Mouse (Mus musculus): Measurements from ENCODE around the gene Zscan26.

DNA sequence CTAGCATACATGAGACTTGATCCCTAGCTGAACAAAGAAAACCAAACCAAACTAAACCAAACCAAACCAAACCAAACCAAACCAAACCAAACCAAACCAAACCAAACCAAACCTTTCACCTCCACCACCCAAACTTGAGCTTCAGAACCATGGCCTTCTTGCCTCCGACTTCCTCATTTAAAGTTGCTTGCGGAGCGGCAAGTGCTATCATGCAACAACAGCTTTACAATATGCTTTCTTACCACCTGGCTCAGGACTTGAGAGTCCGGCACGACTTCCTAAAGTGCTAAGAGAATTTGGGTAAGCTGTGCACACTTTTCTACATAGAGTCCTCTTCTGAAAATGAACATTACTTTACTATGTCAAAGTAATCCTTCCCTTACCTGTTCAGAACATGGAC, 48.8 kb upstream of the Zscan26 start:
- no peak for TF ChIP-seq POLR2A (IDR thresholded peaks at IDR 0.05; ENCODE audit: insufficient read depth, low read depth, low read length)
- TF ChIP-seq CTCF (IDR thresholded peaks at IDR 0.05) = no peak
- TF ChIP-seq EP300 (IDR thresholded peaks at IDR 0.05; ENCODE audit: insufficient read depth, low read depth, low read length) = no peak
